Mouse (Mus musculus) CH12.LX (cell line): ENCODE measurements around the gene Trp73. TPM values are rescaled to one million over a fixed set of nuclear protein-coding genes. Genes with fewer than 3 reads are reported as not detected.

Experiments used
- DNase-seq: peaks from one replicate; pipeline ENCODE4 v3.0.0-alpha.2; 2013; ENCODE audit errors: extremely low read depth
- H3K27ac ChIP-seq: 2 replicates; pipeline ENCODE4 v1.5.1; 2012; ENCODE audit warnings: low read depth, mild to moderate bottlenecking, control low read depth, moderate library complexity; ENCODE audit not compliant: insufficient read depth
- H3K27me3 ChIP-seq: replicated peaks from 2 replicates; pipeline ENCODE3; 2012; ENCODE audit warnings: inconsistent platforms
- H3K36me3 ChIP-seq, 2 experiments: replicated peaks in 1 of 2; 2 replicates each; pipeline versions ENCODE3 to v1.6.1; 2012; ENCODE audit warnings: inconsistent platforms in 1 of 2, low read length in 1 of 2, mild to moderate bottlenecking in 1 of 2, mixed read lengths in 1 of 2, moderate library complexity in 1 of 2; ENCODE audit not compliant: control insufficient read depth in 1 of 2, insufficient read depth in 1 of 2
- H3K4me1 ChIP-seq, 2 experiments: 2 replicates each; pipeline ENCODE4 v1.6.1; 2012; ENCODE audit warnings: inconsistent platforms in 1 of 2, moderate library complexity in 1 of 2; ENCODE audit not compliant: insufficient read depth in 2 of 2, control insufficient read depth in 1 of 2
- H3K4me2 ChIP-seq: 2 replicates; pipeline ENCODE4 v1.6.1; 2012; ENCODE audit warnings: low read depth, mild to moderate bottlenecking, control low read depth; ENCODE audit not compliant: poor library complexity, insufficient read depth, severe bottlenecking
- H3K4me3 ChIP-seq, 3 experiments: fragments of 150-350 bp in 1 of 3; sonication (generic) in 1 of 3; replicated peaks in 1 of 3; 2 replicates each; pipeline versions ENCODE3 to v1.5.1; 2011 to 2012; ENCODE audit warnings: low read depth in 2 of 3, low read length in 2 of 3, mild to moderate bottlenecking in 2 of 3, moderate library complexity in 2 of 3, control low read depth in 1 of 3, improper control_type of control experiment in 1 of 3, inconsistent platforms in 1 of 3, mixed read lengths in 1 of 3; ENCODE audit not compliant: poor library complexity in 1 of 3
- H3K79me2 ChIP-seq: replicated peaks from 2 replicates; pipeline ENCODE4 v1.6.1; 2012; ENCODE audit warnings: mild to moderate bottlenecking, moderate library complexity; ENCODE audit not compliant: control insufficient read depth, poor library complexity, insufficient read depth, severe bottlenecking; ENCODE audit errors: extremely low read depth
- H3K9ac ChIP-seq: 2 replicates; pipeline ENCODE4 v1.6.1; 2012; ENCODE audit warnings: low read depth, mild to moderate bottlenecking, control low read depth, moderate library complexity; ENCODE audit not compliant: insufficient read depth
- H3K9me3 ChIP-seq: replicated peaks from 2 replicates; pipeline ENCODE3; 2012; ENCODE audit warnings: low read length, inconsistent platforms, mixed read lengths
- BHLHE40 ChIP-seq: IDR thresholded peaks from 2 replicates; pipeline ENCODE4 v1.6.1; 2011; ENCODE audit warnings: mild to moderate bottlenecking, low read depth, low read length, improper control_type of control experiment
- CHD1 ChIP-seq: IDR thresholded peaks from 2 replicates; pipeline ENCODE4 v1.6.1; 2012; ENCODE audit warnings: low read depth, low read length, improper control_type of control experiment, inconsistent platforms
- CHD2 ChIP-seq: IDR thresholded peaks from 2 replicates; pipeline ENCODE4 v1.6.1; 2011; ENCODE audit warnings: low read length, improper control_type of control experiment
- CTCF ChIP-seq, 2 experiments: IDR thresholded peaks in 1 of 2; conservative IDR thresholded peaks in 1 of 2; 2 replicates each; pipeline ENCODE4 v1.5.1; 2011 to 2012; ENCODE audit warnings: low read depth in 2 of 2, low read length in 2 of 2, improper control_type of control experiment in 1 of 2, inconsistent platforms in 1 of 2, mild to moderate bottlenecking in 1 of 2, moderate library complexity in 1 of 2
- E2F4 ChIP-seq: IDR thresholded peaks from 2 replicates; pipeline ENCODE4 v1.6.1; 2011; ENCODE audit warnings: low read depth, low read length, improper control_type of control experiment; ENCODE audit not compliant: insufficient replicate concordance
- ELF1 ChIP-seq: IDR thresholded peaks from 2 replicates; pipeline ENCODE4 v1.6.1; 2014; ENCODE audit warnings: low read depth, mild to moderate bottlenecking, inconsistent platforms, low read length, improper control_type of control experiment
- EP300 ChIP-seq: IDR thresholded peaks from 2 replicates; pipeline ENCODE4 v1.6.1; 2011; ENCODE audit warnings: low read length, improper control_type of control experiment
- ETS1 ChIP-seq: conservative IDR thresholded peaks from 2 replicates; pipeline ENCODE4 v1.6.1; 2012; ENCODE audit warnings: low read depth, mild to moderate bottlenecking, inconsistent platforms, low read length, improper control_type of control experiment, moderate library complexity
- GABPA ChIP-seq: IDR thresholded peaks from 2 replicates; pipeline ENCODE4 v1.6.1; 2012; ENCODE audit warnings: low read depth, low read length, improper control_type of control experiment, inconsistent platforms; ENCODE audit not compliant: insufficient replicate concordance
- HCFC1 ChIP-seq: IDR thresholded peaks from 2 replicates; pipeline ENCODE4 v1.6.1; 2012; ENCODE audit warnings: low read depth, mild to moderate bottlenecking, inconsistent platforms, low read length, improper control_type of control experiment
- IRF4 ChIP-seq: IDR thresholded peaks from 2 replicates; pipeline ENCODE4 v1.6.1; 2014; ENCODE audit warnings: low read depth, mild to moderate bottlenecking, inconsistent platforms, low read length, improper control_type of control experiment
- JUN ChIP-seq: IDR thresholded peaks from 2 replicates; pipeline ENCODE4 v1.6.1; 2011; ENCODE audit warnings: low read depth, mild to moderate bottlenecking, low read length, improper control_type of control experiment, moderate library complexity; ENCODE audit not compliant: insufficient read depth
- JUND ChIP-seq: conservative IDR thresholded peaks from 2 replicates; pipeline ENCODE4 v1.6.1; 2011; ENCODE audit warnings: low read depth, low read length, improper control_type of control experiment
- KAT2A ChIP-seq: IDR thresholded peaks from 2 replicates; pipeline ENCODE4 v1.6.1; 2012; ENCODE audit warnings: low read length, improper control_type of control experiment, inconsistent platforms; ENCODE audit not compliant: insufficient replicate concordance
- MAFK ChIP-seq: IDR thresholded peaks from 2 replicates; pipeline ENCODE4 v1.6.1; 2011; ENCODE audit warnings: low read length, improper control_type of control experiment; ENCODE audit not compliant: insufficient replicate concordance
- MAX ChIP-seq: IDR thresholded peaks from 2 replicates; pipeline ENCODE4 v1.6.1; 2011; ENCODE audit warnings: low read length, improper control_type of control experiment
- MAZ ChIP-seq: IDR thresholded peaks from 2 replicates; pipeline ENCODE4 v1.6.1; 2012; ENCODE audit warnings: low read depth, mild to moderate bottlenecking, inconsistent platforms, low read length, improper control_type of control experiment, moderate library complexity
- MEF2A ChIP-seq: IDR thresholded peaks from 2 replicates; pipeline ENCODE4 v1.6.1; 2014; ENCODE audit warnings: low read depth, mild to moderate bottlenecking, inconsistent platforms, low read length, improper control_type of control experiment, borderline replicate concordance
- MXI1 ChIP-seq: IDR thresholded peaks from 2 replicates; pipeline ENCODE4 v1.6.1; 2011; ENCODE audit warnings: mild to moderate bottlenecking, low read depth, low read length, improper control_type of control experiment
- MYC ChIP-seq: IDR thresholded peaks from 2 replicates; pipeline ENCODE4 v1.6.1; 2011; ENCODE audit warnings: low read depth, mild to moderate bottlenecking, improper control_type of control experiment, low read length
- NELFE ChIP-seq: IDR thresholded peaks from 2 replicates; pipeline ENCODE4 v1.6.1; 2011; ENCODE audit warnings: low read depth, low read length, improper control_type of control experiment
- NRF1 ChIP-seq: IDR thresholded peaks from 2 replicates; pipeline ENCODE4 v1.6.1; 2014; ENCODE audit warnings: low read depth, mild to moderate bottlenecking, inconsistent platforms, low read length, improper control_type of control experiment, moderate library complexity
- PAX5 ChIP-seq: IDR thresholded peaks from 2 replicates; pipeline ENCODE4 v1.6.1; 2012; ENCODE audit warnings: low read length, inconsistent platforms, mixed read lengths
- POLR2A ChIP-seq: IDR thresholded peaks from 2 replicates; pipeline ENCODE4 v1.6.1; 2011; ENCODE audit warnings: low read depth, mild to moderate bottlenecking, improper control_type of control experiment, low read length
- POLR2AphosphoS2 ChIP-seq: IDR thresholded peaks from 2 replicates; pipeline ENCODE4 v1.6.1; 2011; ENCODE audit warnings: low read depth, low read length, improper control_type of control experiment
- RAD21 ChIP-seq: IDR thresholded peaks from 2 replicates; pipeline ENCODE4 v1.6.1; 2011; ENCODE audit warnings: low read depth, mild to moderate bottlenecking, low read length, improper control_type of control experiment, moderate library complexity
- RCOR1 ChIP-seq: conservative IDR thresholded peaks from 2 replicates; pipeline ENCODE4 v1.6.1; 2012; ENCODE audit warnings: low read depth, mild to moderate bottlenecking, inconsistent platforms, low read length, improper control_type of control experiment
- SIN3A ChIP-seq: IDR thresholded peaks from 2 replicates; pipeline ENCODE4 v1.6.1; 2012; ENCODE audit warnings: low read length, improper control_type of control experiment, inconsistent platforms
- SMC3 ChIP-seq: IDR thresholded peaks from 2 replicates; pipeline ENCODE4 v1.6.1; 2011; ENCODE audit warnings: low read depth, low read length, improper control_type of control experiment
- TBP ChIP-seq: conservative IDR thresholded peaks from 2 replicates; pipeline ENCODE4 v1.6.1; 2011; ENCODE audit warnings: low read depth, low read length, improper control_type of control experiment
- TCF12 ChIP-seq: IDR thresholded peaks from 2 replicates; pipeline ENCODE4 v1.6.1; 2014; ENCODE audit warnings: low read depth, mild to moderate bottlenecking, inconsistent platforms, low read length, improper control_type of control experiment
- UBTF ChIP-seq: IDR thresholded peaks from 2 replicates; pipeline ENCODE4 v1.6.1; 2012; ENCODE audit warnings: low read depth, mild to moderate bottlenecking, inconsistent platforms, low read length, improper control_type of control experiment, moderate library complexity
- USF1 ChIP-seq: IDR thresholded peaks from 2 replicates; pipeline ENCODE4 v1.6.1; 2014; ENCODE audit warnings: low read depth, mild to moderate bottlenecking, inconsistent platforms, low read length, improper control_type of control experiment
- USF2 ChIP-seq: conservative IDR thresholded peaks from 2 replicates; pipeline ENCODE4 v1.6.1; 2011; ENCODE audit warnings: low read depth, low read length, improper control_type of control experiment
- ZC3H11A ChIP-seq: IDR thresholded peaks from 2 replicates; pipeline ENCODE4 v1.6.1; 2012; ENCODE audit warnings: low read depth, mild to moderate bottlenecking, inconsistent platforms, low read length, improper control_type of control experiment
- ZKSCAN1 ChIP-seq: IDR thresholded peaks from 2 replicates; pipeline ENCODE4 v1.6.1; 2012; ENCODE audit warnings: low read depth, inconsistent platforms, low read length, improper control_type of control experiment, borderline replicate concordance
- ZMIZ1 ChIP-seq: IDR thresholded peaks from 2 replicates; pipeline ENCODE4 v1.6.1; 2012; ENCODE audit warnings: low read depth, mild to moderate bottlenecking, inconsistent platforms, low read length, improper control_type of control experiment
- ZNF384 ChIP-seq: IDR thresholded peaks from 2 replicates; pipeline ENCODE4 v1.6.1; 2012; ENCODE audit warnings: low read depth, low read length, improper control_type of control experiment, inconsistent platforms
- dilution Hi-C: fragments of 300-500 bp; cut with MboI; formaldehyde crosslinking; loops from 2 replicates; pipeline ENCODE4 v1.14.3; 2020; ENCODE audit warnings: low sequenced_read_pairs; ENCODE audit not compliant: extremely low pct_unique_long_range_greater_than_20kb, extremely low pct_ligation_motif_present
- in situ Hi-C: fragments of 300-500 bp; cut with MboI; formaldehyde crosslinking; loops from 3 replicates; pipeline ENCODE4 v1.14.3; 2019; ENCODE audit warnings: low sequenced_read_pairs, low pct_ligation_motif_present, low pct_unique_long_range_greater_than_20kb, mixed read lengths
- polyA plus RNA-seq: library from polyadenylated mRNA; unstranded; fragments of >175 nt; gene quantifications from 2 replicates; pipeline ENCODE4 v1.2.1, GENCODE M21; 2012; ENCODE audit warnings: low read depth; ENCODE audit not compliant: insufficient read length
- total RNA-seq, 2 experiments: library from RNA; depleted of rRNA; stranded (reverse); fragments of 300-350 nt in 1 of 2; fragments of >200 nt in 1 of 2; gene quantifications; 2 replicates each; pipeline ENCODE4 v1.2.3; 2012 to 2014

The Trp73 gene
- total and polyA plus RNA-seq, 3 experiments, result 14.0 to 34.3 (median 30.0) TPM

DNA sequence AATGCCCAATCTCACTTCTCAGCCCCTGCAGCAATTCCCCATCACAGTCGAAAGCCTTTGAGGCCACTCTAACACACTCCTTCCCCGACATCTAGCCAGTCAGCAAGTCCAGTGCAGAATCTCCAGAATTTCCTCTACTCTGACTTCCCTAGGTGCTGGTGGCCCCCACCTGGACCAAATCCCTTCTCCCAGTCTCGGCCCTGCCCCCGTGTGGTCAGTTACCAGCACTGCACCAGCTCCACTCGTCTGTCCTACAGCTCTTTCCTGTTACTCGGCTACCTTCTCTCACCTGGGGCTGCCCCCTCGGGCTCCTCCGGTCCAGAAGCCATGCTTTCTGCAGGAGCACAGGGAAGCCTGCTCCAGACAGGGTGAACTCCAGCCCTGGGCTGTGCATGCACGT is 46.8 kb downstream of the Trp73 start:
- no peak overlapping the region for H3K9ac ChIP-seq
- peaks cover 56 to 77% of the 10 kb centered on the region in 2 experiments for H3K36me3 ChIP-seq
- H3K79me2 ChIP-seq, result no peaks in the 10 kb centered on the region; the same call in 1 of the 2 replicates
- H3K4me3 ChIP-seq, result no peak overlapping the region
- H3K27me3 ChIP-seq, result no peaks in the 10 kb centered on the region
- no peaks in the 10 kb centered on the region for H3K9me3 ChIP-seq
- DNase-seq, result peak; percentile 51
- no peak overlapping the region for H3K4me2 ChIP-seq
- H3K4me1 ChIP-seq, result peaks cover 37 to 92% of the 10 kb centered on the region in 2 experiments
- in situ Hi-C loops, result no loop called here
- dilution Hi-C loops, result no loop called here
- TF ChIP-seq GABPA (no peak), POLR2AphosphoS2 (no peak), BHLHE40 (no peak), EP300 (no peak), ELF1 (no peak), E2F4 (no peak), IRF4 (peak; percentile 54; the same call in 1 of the 2 replicates), TBP (no peak), HCFC1 (no peak), UBTF (no peak), ZC3H11A (no peak), RAD21 (peak; percentile 48), CHD2 (no peak), MAZ (peak; percentile 89), POLR2A (no peak), KAT2A (no peak), TCF12 (no peak), USF1 (no peak), MYC (no peak), SIN3A (no peak), ZNF384 (no peak), MEF2A (no peak), PAX5 (no peak), NRF1 (no peak), MAFK (no peak), ZMIZ1 (no peak), JUN (no peak), RCOR1 (no peak), SMC3 (peak; percentile 65), ETS1 (no peak), MXI1 (no peak), USF2 (no peak), CTCF (conservative IDR thresholded peaks at IDR 0.05 in 1 of 2, IDR thresholded peaks at IDR 0.05 in 1 of 2; ENCODE audit: low read depth in 2 of 2, low read length in 2 of 2) (peak; percentile 36 to 75; a peak in 3 of 4 replicates), ZKSCAN1 (no peak), JUND (no peak), NELFE (no peak), MAX (no peak), CHD1 (no peak)
- no peak overlapping the region for H3K27ac ChIP-seq
